Mouse (Mus musculus) heart, embryonic 12.5 days (tissue): ENCODE results near the gene Ldb1. TPM values are rescaled to one million over a fixed set of nuclear protein-coding genes. Genes with fewer than 3 reads are reported as not detected.

ENCODE experiments used
- ATAC-seq: fragments of 200-750 bp; cut with Nextera tagmentation; 2 replicates; pipeline ENCODE4 v1.8.0; 2017; ENCODE audit warnings: moderate TSS enrichment, moderate library complexity; ENCODE audit not compliant: insufficient number of reproducible peaks, low FRiP score
- H3K27ac ChIP-seq: fragments of 300-500 bp; sonication (generic); 2 replicates; pipeline ENCODE4 v1.5.1; 2016; ENCODE audit warnings: mild to moderate bottlenecking, moderate library complexity; ENCODE audit not compliant: poor library complexity, severe bottlenecking
- H3K27me3 ChIP-seq: fragments of 300-500 bp; sonication (generic); replicated peaks from 2 replicates; pipeline ENCODE4 v1.6.1; 2016; ENCODE audit warnings: mild to moderate bottlenecking, moderate library complexity
- H3K36me3 ChIP-seq: fragments of 300-500 bp; sonication (generic); 2 replicates; pipeline ENCODE4 v1.6.1; 2016; ENCODE audit warnings: mild to moderate bottlenecking, moderate library complexity
- H3K4me1 ChIP-seq: fragments of 300-500 bp; sonication (generic); replicated peaks from 2 replicates; pipeline ENCODE4 v1.6.1; 2016; ENCODE audit warnings: mild to moderate bottlenecking
- H3K4me2 ChIP-seq: fragments of 300-500 bp; sonication (generic); 2 replicates; pipeline ENCODE4 v1.6.1; 2016; ENCODE audit warnings: mild to moderate bottlenecking, moderate library complexity
- H3K4me3 ChIP-seq: fragments of 300-500 bp; sonication (generic); 2 replicates; pipeline ENCODE4 v1.5.1; 2016; ENCODE audit warnings: mild to moderate bottlenecking
- H3K9ac ChIP-seq: fragments of 300-500 bp; sonication (generic); 2 replicates; pipeline ENCODE4 v1.6.1; 2016; ENCODE audit warnings: mild to moderate bottlenecking, moderate library complexity
- H3K9me3 ChIP-seq: fragments of 300-500 bp; sonication (generic); replicated peaks from 2 replicates; pipeline ENCODE4 v1.6.1; 2016; ENCODE audit warnings: mild to moderate bottlenecking, moderate library complexity
- WGBS: fragments of 180-500 bp; shearing (Covaris S2); methylation state at CpG from one replicate; pipeline ENCODE4 v1.1.7; 2016; 5-methylcytosine and 5-hydroxymethylcytosine counted together
- polyA plus RNA-seq: library from polyadenylated mRNA; unstranded; fragments of >200 nt; fragmentation: Nextera tagmentation; extraction: Ambion mirVana; gene quantifications from 2 replicates; pipeline ENCODE4 v1.2.1, GENCODE M21; 2016

Gene Ldb1
- polyA plus RNA-seq, 1 experiment from 2014 or later = 85.0 TPM

DNA sequence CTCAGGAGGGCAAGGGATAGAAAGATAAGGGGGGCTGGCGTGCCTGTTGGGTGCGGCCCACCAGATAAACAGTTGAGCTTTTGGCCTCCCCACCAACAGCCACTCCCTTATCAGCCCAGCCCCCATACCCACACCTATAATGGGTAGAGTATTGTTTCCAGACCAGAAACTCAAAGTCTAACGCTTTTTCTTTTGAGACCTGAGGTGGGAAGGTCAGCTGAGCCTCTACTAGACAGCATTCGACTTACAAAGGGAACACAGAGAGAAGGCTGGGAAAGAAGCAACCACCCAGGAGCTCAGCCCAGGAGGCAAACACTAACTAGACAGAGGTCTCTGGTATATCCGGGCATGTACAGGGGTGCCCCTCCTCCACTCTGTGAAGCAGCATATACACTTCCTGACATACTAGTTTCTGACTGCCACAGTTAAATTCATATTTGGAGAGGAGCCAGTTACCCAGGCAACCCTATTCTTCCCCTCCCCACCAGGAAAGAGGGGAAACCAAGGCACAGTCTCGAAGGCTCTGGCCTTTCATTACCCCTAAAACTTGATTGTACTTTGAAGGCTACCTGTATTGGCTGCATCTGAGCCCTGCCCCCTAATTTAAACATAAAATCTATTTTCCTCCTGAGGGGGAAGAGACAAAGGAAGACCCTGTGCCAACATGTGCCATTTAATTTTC, 7.6 kb downstream of the Ldb1 start:
- Histone ChIP-seq H3K9me3 (no peaks in the 10 kb centered on the region), H3K4me1 (peaks cover 57% of the 10 kb centered on the region), H3K9ac (peak overlapping the region; percentile 97), H3K4me2 (peak overlapping the region; percentile 93), H3K36me3 (peaks cover 45% of the 10 kb centered on the region), H3K4me3 (peak overlapping the region; percentile 87), H3K27ac (peak overlapping the region; percentile 98), H3K27me3 (no peaks in the 10 kb centered on the region)
- ATAC-seq = no peak
- 7% methylated on average over 6 of the region's 6 CpGs for WGBS

DNA sequence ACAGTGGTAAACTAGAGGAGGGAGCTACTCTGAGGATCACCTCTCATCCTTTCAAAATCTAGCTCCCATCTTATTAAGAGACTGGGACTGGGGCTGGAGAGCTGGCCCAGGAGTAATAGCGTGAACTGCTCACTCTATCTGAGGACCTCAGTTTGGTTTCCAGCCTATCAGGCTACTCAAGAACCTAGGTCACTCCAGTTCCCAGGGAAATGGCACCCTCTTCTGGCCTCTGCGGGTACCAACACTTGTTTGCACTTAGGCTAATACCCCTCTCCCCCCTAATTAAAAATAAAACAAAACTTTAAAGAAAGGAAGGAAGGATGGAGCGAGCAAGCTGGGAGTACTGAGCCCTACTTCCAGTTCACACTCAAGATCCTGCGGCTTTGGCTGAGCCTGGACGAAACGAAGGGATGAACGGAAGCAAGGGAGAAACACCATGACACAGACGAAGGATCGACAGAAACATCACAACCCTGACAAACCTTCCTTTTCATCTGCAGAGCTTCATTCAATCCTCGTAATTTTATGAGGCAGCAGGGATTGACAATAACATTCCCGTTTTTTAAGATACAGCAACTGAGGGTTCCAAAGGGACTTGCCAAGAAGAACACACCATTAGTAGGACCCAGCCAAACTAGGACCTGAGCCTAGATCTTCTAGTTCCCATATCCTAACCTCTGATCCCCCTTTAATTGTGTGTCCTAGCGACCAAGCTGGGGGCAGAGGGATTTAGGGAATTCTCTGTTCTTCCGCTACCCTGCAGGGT, 8.4 kb downstream of the Ldb1 start:
- no peak for ATAC-seq
- peaks cover 53% of the 10 kb centered on the region for H3K36me3 ChIP-seq
- H3K4me3 ChIP-seq = peak overlapping the region; percentile 87
- H3K27ac ChIP-seq = peak overlapping the region; percentile 98; the same call in 1 of the 2 replicates
- no peaks in the 10 kb centered on the region for H3K9me3 ChIP-seq
- WGBS = 68% methylated on average over 13 of the region's 13 CpGs
- H3K27me3 ChIP-seq = no peaks in the 10 kb centered on the region
- H3K4me1 ChIP-seq = peaks cover 50% of the 10 kb centered on the region
- H3K4me2 ChIP-seq = peak overlapping the region; percentile 93
- peak overlapping the region; percentile 97 for H3K9ac ChIP-seq

DNA sequence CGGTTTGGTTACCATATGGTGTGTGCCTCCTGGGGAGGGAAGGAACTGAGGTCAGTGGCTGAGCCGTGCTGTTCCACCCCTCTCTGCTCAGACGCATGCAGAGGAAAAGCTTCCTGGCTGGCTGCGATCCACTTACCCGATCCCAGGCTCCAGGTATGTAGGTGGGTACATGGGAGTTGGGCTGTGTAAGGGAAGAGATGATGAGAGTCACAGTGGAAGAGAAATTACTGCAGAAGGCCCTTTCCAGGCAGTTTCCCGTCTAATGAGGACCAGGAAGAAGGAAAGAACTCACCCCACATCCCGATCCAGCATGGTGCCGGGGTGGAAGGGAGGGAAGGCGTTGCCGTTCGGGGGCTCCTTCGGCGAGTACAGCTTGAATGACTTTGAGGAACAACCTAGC, 9.0 kb downstream of the Ldb1 start:
- H3K27me3 ChIP-seq = no peaks in the 10 kb centered on the region
- 0 out of 2 replicates have a peak overlapping the region, but pooled peaks have one; percentile 98 for H3K27ac ChIP-seq
- H3K36me3 ChIP-seq = peaks cover 58% of the 10 kb centered on the region
- no peaks in the 10 kb centered on the region for H3K9me3 ChIP-seq
- no peak overlapping the region for H3K9ac ChIP-seq
- H3K4me1 ChIP-seq = peaks cover 43% of the 10 kb centered on the region
- no peak overlapping the region for H3K4me3 ChIP-seq
- ATAC-seq = no peak
- H3K4me2 ChIP-seq = no peak overlapping the region
- WGBS = 88% methylated on average over 13 of the region's 13 CpGs

DNA sequence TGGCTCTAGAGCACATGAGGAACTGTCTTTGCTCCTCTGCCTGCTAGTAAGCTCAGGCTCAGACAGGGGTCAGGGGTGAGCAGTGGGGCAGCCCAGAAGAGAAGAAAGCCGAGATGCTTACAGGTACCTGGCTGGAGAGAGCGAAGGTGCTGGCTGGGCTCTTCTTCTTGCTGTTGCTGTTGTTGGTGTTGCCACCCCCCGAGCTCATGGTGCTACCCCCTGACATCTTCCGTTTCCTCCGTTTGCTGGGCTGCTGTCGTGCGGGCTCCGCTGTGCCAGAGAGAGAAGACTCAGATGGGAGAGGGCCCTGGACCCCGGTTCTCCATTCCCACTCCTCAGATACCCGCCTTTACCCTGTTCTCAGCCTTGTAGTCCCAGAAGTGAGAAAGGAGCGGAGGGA, 11.1 kb downstream of the Ldb1 start:
- H3K9me3 ChIP-seq = peaks cover 7% of the 10 kb centered on the region
- WGBS = 96% methylated on average over 11 of the region's 11 CpGs
- H3K4me2 ChIP-seq = no peak overlapping the region
- no peak overlapping the region for H3K27ac ChIP-seq
- H3K27me3 ChIP-seq = no peaks in the 10 kb centered on the region
- peaks cover 71% of the 10 kb centered on the region for H3K36me3 ChIP-seq
- no peak overlapping the region for H3K9ac ChIP-seq
- peaks cover 32% of the 10 kb centered on the region for H3K4me1 ChIP-seq
- no peak for ATAC-seq
- H3K4me3 ChIP-seq = no peak overlapping the region

DNA sequence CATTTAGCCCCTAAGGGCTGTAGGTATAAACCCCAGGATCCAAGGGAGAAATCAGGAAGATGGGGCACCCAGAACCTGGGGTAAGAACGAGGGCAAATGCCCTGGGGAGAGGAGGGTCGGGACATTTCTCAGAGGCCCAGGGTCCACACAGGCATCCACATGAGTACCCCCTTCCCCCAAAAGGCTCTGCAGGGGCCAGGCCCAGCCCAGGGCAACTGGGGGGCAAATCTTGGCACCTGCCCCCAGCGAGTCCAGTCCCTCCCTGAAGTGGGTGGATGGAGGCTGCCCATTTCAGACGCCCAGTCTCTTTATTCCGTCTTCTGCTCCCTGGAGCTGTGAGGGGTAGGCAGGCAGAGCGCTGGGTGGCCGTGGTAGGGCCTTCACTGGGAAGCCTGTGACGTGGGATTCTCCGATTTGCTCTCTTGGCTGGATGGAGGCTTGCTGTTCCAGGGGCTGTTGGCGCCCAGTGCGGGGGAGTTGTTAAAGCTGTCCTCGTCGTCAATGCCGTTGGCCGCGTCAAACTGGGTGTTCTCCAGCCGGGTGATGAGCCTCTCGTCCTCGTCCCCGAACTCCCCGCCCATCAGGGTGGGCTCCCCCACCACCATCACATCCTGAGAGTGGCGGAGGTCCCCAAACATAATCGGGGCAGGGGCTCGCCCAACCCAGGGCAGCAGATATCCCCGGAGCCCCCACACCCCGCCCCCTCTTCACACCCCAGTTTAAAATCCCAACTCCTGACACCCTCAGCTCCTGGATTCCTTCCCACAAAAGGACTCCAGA, 12.1 kb downstream of the Ldb1 start:
- H3K4me1 ChIP-seq = peaks cover 23% of the 10 kb centered on the region
- H3K27ac ChIP-seq = no peak overlapping the region
- H3K9me3 ChIP-seq = peaks cover 7% of the 10 kb centered on the region
- H3K27me3 ChIP-seq = no peaks in the 10 kb centered on the region
- no peak overlapping the region for H3K4me3 ChIP-seq
- ATAC-seq = no peak
- WGBS = 88% methylated on average over 26 of the region's 26 CpGs
- no peak overlapping the region for H3K9ac ChIP-seq
- no peak overlapping the region for H3K4me2 ChIP-seq
- peaks cover 71% of the 10 kb centered on the region for H3K36me3 ChIP-seq

DNA sequence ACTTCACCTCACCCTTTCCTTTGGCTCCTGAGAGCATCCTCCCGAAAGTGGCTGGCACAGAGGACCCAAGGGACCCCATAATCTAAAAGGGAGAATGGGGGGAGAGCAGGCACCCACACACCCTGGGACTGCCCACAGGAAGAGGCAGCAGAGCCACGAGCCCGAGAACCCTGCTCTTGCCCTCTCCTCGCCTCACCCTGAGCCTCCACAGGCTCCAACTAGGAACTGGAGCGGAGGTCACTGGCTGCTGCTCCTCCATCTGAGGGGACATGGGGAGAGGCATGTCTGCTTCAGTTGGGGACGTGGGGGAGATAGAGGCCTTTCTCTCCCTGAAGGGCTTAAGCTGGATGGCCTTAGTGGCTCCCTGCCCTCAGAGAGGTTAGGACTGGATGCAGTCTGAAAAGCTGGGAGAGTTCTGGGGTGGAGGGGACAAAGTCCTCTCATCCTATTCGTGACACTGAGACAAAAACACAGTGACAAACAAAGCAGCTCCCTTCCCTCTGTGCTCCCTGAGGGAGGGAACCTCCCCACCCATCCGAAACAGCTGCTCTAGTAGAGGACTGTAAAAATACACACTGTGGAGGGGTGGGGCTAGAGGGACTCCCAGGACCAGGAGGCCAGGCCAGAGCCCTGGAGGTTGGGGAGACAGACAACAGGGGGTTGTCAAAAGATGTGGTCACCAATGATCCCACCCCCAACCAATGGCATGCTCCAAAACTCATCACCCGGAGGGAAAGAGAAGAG, 13.2 kb downstream of the Ldb1 start:
- Histone ChIP-seq H3K9ac (no peak overlapping the region), H3K4me1 (peaks cover 17% of the 10 kb centered on the region), H3K9me3 (peaks cover 7% of the 10 kb centered on the region), H3K27ac (no peak overlapping the region), H3K27me3 (no peaks in the 10 kb centered on the region), H3K4me3 (no peak overlapping the region), H3K4me2 (no peak overlapping the region), H3K36me3 (peaks cover 70% of the 10 kb centered on the region)
- 77% methylated on average over 9 of the region's 9 CpGs for WGBS
- ATAC-seq = no peak

DNA sequence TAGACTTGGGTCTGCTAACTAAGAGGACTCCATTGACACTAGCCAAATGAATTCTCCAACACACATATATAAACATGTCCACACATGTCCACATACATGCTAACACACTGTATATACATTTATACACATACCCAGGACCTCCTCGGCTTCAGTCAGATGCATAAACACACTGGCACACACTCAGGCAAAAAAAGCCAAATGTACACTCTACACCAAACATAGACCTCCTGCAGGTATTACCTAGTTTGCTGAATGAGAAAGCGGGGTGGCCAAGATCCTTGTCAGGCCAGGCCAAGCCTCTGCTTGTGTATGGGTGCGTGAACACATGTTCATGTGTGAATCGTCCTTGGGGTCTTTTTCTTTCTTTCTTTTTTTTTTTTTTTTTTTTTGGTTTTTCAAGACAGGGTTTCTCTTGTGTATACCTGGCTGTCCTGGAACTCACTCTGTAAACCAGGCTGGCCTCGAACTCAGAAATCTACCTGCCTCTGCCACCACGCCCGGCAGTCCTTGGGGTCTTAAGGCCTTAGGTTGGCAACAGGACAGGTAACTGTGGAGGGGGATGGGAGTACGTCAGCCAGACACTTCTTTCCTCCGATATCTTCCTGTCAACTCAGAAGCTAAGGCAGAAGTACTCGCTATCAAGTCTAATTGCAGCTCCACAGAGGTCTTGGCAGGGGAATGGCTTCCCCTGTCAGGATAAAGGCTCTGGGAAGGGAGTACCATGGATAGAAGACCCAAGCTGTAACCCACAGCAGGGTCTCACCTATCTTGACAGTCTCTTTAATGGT, 14.6 kb downstream of the Ldb1 start:
- no peak overlapping the region for H3K9ac ChIP-seq
- no peak overlapping the region for H3K27ac ChIP-seq
- H3K4me2 ChIP-seq = no peak overlapping the region
- 88% methylated on average over 10 of the region's 10 CpGs for WGBS
- peaks cover 7% of the 10 kb centered on the region for H3K9me3 ChIP-seq
- no peaks in the 10 kb centered on the region for H3K27me3 ChIP-seq
- peaks cover 15% of the 10 kb centered on the region for H3K4me1 ChIP-seq
- no peak overlapping the region for H3K4me3 ChIP-seq
- H3K36me3 ChIP-seq = peaks cover 56% of the 10 kb centered on the region
- no peak for ATAC-seq

DNA sequence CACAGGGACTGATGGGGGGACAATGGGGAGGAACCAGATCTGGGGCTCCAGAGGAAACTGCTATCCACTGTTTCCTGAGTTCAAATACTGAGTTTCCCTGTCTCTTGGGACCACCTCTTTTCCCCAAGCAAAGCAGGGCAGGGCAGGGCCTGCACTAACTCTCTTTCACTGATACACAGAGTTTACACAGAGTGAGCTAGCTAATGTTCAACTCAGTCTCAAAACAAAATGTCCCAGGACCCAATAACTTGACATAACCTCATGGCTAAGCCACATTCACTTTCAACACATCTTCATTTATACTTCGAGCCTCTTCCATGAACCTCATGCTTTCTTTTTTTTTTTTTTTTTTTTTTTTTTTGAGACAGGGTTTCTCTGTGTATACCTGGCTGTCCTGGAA, 15.4 kb downstream of the Ldb1 start:
- H3K27me3 ChIP-seq = no peaks in the 10 kb centered on the region
- no peak overlapping the region for H3K9ac ChIP-seq
- H3K4me2 ChIP-seq = no peak overlapping the region
- H3K9me3 ChIP-seq = peaks cover 7% of the 10 kb centered on the region
- H3K36me3 ChIP-seq = peaks cover 49% of the 10 kb centered on the region
- ATAC-seq = no peak
- no peak overlapping the region for H3K4me3 ChIP-seq
- peaks cover 15% of the 10 kb centered on the region for H3K4me1 ChIP-seq
- WGBS = 96% methylated on average over 1 of the region's 1 CpGs
- H3K27ac ChIP-seq = no peak overlapping the region

DNA sequence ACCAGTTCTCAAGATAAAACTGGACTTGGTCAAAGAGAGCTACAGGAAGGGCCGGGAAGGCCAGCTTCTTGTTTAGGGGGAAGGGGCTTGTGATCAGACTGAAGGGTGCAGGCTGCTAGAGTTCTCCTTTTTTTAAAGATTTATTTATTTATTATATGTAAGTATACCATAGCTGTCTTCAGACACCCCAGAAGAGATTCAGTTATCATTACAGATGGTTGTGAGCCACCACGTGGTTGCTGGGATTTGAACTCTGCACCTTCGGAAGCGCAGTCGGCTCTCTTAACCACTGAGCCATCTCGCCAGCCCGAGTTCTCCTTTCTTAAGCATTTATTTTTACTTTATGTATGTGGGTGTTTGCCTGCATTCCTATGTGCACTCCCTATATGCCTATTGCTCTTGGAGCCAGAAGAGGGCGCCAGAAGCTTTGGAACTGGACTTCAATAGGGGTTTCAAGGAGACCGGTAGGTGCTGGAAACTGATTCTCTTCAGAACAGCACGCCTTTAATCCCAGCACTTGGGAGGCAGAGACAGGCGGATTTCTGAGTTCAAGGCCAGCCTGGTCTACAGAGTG, 16.2 kb downstream of the Ldb1 start:
- no peak for ATAC-seq
- no peak overlapping the region for H3K9ac ChIP-seq

DNA sequence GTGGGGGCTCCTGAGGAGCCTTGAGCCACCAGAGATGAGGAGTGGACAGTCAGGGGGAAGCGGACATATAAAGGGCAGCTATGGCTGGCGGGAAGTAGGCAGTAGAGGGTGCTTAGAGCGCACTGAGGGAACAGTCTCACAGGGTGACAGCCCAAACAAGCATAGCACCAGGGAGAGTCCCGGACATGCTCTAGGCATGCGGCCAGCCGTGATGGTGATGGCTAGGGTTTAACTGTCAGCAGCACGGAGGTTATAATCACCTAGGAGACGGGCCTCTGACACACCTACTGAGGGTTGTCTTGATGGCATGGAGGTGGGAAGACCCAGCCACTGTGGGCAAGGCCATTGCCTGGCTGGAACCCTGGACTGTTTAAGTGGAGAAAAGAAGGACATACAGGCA, 18.4 kb downstream of the Ldb1 start:
- WGBS = 46% methylated on average over 8 of the region's 8 CpGs
- H3K4me2 ChIP-seq = no peak overlapping the region; the same call in 1 of the 2 replicates
- no peak for ATAC-seq
- H3K27ac ChIP-seq = peak overlapping the region; percentile 16; the same call in 1 of the 2 replicates
- H3K4me1 ChIP-seq = peaks cover 15% of the 10 kb centered on the region
- peaks cover 18% of the 10 kb centered on the region for H3K36me3 ChIP-seq
- H3K4me3 ChIP-seq = no peak overlapping the region
- H3K9me3 ChIP-seq = peaks cover 7% of the 10 kb centered on the region
- H3K9ac ChIP-seq = no peak overlapping the region
- no peaks in the 10 kb centered on the region for H3K27me3 ChIP-seq

More for the DNA sequence above, 16.2 kb downstream of the Ldb1 start:
- H3K4me1 ChIP-seq = peaks cover 15% of the 10 kb centered on the region
- peaks cover 7% of the 10 kb centered on the region for H3K9me3 ChIP-seq
- no peaks in the 10 kb centered on the region for H3K27me3 ChIP-seq
- WGBS = 62% methylated on average over 11 of the region's 11 CpGs
- H3K36me3 ChIP-seq = peaks cover 40% of the 10 kb centered on the region
- H3K4me2 ChIP-seq = no peak overlapping the region
- H3K27ac ChIP-seq = no peak overlapping the region
- H3K4me3 ChIP-seq = no peak overlapping the region
